Mouse (Mus musculus) ES-Bruce4 (cell line): ENCODE results near the gene Klhl28. TPM values are rescaled to one million over a fixed set of nuclear protein-coding genes. Genes with fewer than 3 reads are reported as not detected.
A peak's percentile ranks its signal among the peaks of the same experiment; 100 is the strongest.

Source experiments
- H3K27ac ChIP-seq: 2 replicates; pipeline ENCODE4 v1.5.1; 2012; ENCODE audit warnings: low read length, inconsistent platforms; ENCODE audit not compliant: insufficient read depth
- H3K27me3 ChIP-seq: 2 replicates; pipeline ENCODE4 v1.6.1; 2012; ENCODE audit warnings: mild to moderate bottlenecking, low read length, inconsistent platforms; ENCODE audit not compliant: control insufficient read depth, poor library complexity, insufficient read depth, severe bottlenecking
- H3K36me3 ChIP-seq: 2 replicates; pipeline ENCODE4 v1.6.1; 2012; ENCODE audit warnings: inconsistent platforms, mild to moderate bottlenecking, low read length, moderate library complexity; ENCODE audit not compliant: control insufficient read depth, poor library complexity, insufficient read depth, severe bottlenecking
- H3K4me1 ChIP-seq: one replicate; pipeline ENCODE4 v1.8.1; 2011; ENCODE audit warnings: low read length; ENCODE audit not compliant: control insufficient read depth, insufficient read depth
- H3K4me3 ChIP-seq: 2 replicates; pipeline ENCODE4 v1.5.1; 2011; ENCODE audit warnings: low read depth, mild to moderate bottlenecking, low read length
- H3K9ac ChIP-seq: 2 replicates; pipeline ENCODE4 v1.6.1; 2012; ENCODE audit warnings: low read depth, mild to moderate bottlenecking, inconsistent platforms; ENCODE audit not compliant: poor library complexity, severe bottlenecking
- H3K9me3 ChIP-seq: replicated peaks from 2 replicates; pipeline ENCODE4 v1.6.1; 2012; ENCODE audit warnings: mild to moderate bottlenecking, low read length, inconsistent platforms; ENCODE audit not compliant: control insufficient read depth, poor library complexity, insufficient read depth, severe bottlenecking
- CTCF ChIP-seq: IDR thresholded peaks from one replicate; pipeline ENCODE4 v1.8.1; 2011; ENCODE audit warnings: low read depth, low read length
- EP300 ChIP-seq: IDR thresholded peaks from 2 replicates; pipeline ENCODE4 v1.6.1; 2011; ENCODE audit warnings: low read depth, low read length; ENCODE audit not compliant: insufficient read depth
- POLR2A ChIP-seq: IDR thresholded peaks from one replicate; pipeline ENCODE4 v1.8.1; 2011; ENCODE audit warnings: low read length; ENCODE audit not compliant: insufficient read depth
- polyA plus RNA-seq: library from polyadenylated mRNA; stranded (reverse); fragments of >200 nt; gene quantifications from 2 replicates; pipeline ENCODE4 v1.2.4, GENCODE M21; 2011; ENCODE audit warnings: low read depth; ENCODE audit not compliant: missing spikeins, insufficient read depth, insufficient read length

Gene Klhl28
- polyA plus RNA-seq, 1 experiment = 19.8 TPM

GRCm38 (mm10) chr12:64937493-64937892 lies 27.8 kb downstream of the Klhl28 start:
- H3K4me1 ChIP-seq = no peaks in the 10 kb centered on the region

GRCm38 (mm10) chr12:64917578-64918471 lies 47.5 kb downstream of the Klhl28 start, which contains the start of gene Gm527:
TSS of gene Gm527 (plus strand) at chr12:64917906.
- H3K36me3 ChIP-seq = no peaks in the 10 kb centered on the region
- H3K9ac ChIP-seq = peak within 1 kb of the TSS; percentile 81
- no peak for TF ChIP-seq CTCF
- H3K4me3 ChIP-seq = peak within 1 kb of the TSS; percentile 72
- no peaks in the 10 kb centered on the region for H3K4me1 ChIP-seq
- no peaks in the 10 kb centered on the region for H3K9me3 ChIP-seq
- H3K27ac ChIP-seq = no peak within 1 kb of the TSS
- H3K27me3 ChIP-seq = no peaks in the 10 kb centered on the region

More at GRCm38 (mm10) chr12:64937493-64937892, 27.8 kb downstream of the Klhl28 start:
- TF ChIP-seq EP300 (no peak), CTCF (no peak), POLR2A (no peak)
- Histone ChIP-seq H3K9ac (no peak overlapping the region), H3K27ac (no peak overlapping the region), H3K4me3 (no peak overlapping the region), H3K27me3 (no peaks in the 10 kb centered on the region), H3K36me3 (no peaks in the 10 kb centered on the region), H3K9me3 (no peaks in the 10 kb centered on the region)

GRCm38 (mm10) chr12:64916735-64917134 lies 48.6 kb downstream of the Klhl28 start:
- H3K9me3 ChIP-seq = no peaks in the 10 kb centered on the region
- H3K27ac ChIP-seq = no peak overlapping the region
- no peak overlapping the region for H3K4me3 ChIP-seq
- H3K4me1 ChIP-seq = no peaks in the 10 kb centered on the region
- no peak for TF ChIP-seq CTCF
- TF ChIP-seq POLR2A = no peak
- TF ChIP-seq EP300 = no peak
- H3K27me3 ChIP-seq = no peaks in the 10 kb centered on the region
- H3K9ac ChIP-seq = no peak overlapping the region
- no peaks in the 10 kb centered on the region for H3K36me3 ChIP-seq

GRCm38 (mm10) chr12:64912996-64913395 lies 52.3 kb downstream of the Klhl28 start:
- Histone ChIP-seq H3K27ac (no peak overlapping the region), H3K4me1 (no peaks in the 10 kb centered on the region), H3K4me3 (no peak overlapping the region), H3K9ac (no peak overlapping the region), H3K9me3 (no peaks in the 10 kb centered on the region), H3K27me3 (no peaks in the 10 kb centered on the region), H3K36me3 (no peaks in the 10 kb centered on the region)
- no peak for TF ChIP-seq EP300
- no peak for TF ChIP-seq CTCF
- no peak for TF ChIP-seq POLR2A

GRCm38 (mm10) chr12:64903186-64903585 lies 62.1 kb downstream of the Klhl28 start:
- Histone ChIP-seq H3K4me3 (no peak overlapping the region), H3K9me3 (no peaks in the 10 kb centered on the region), H3K9ac (no peak overlapping the region), H3K4me1 (no peaks in the 10 kb centered on the region), H3K36me3 (no peaks in the 10 kb centered on the region), H3K27ac (no peak overlapping the region), H3K27me3 (no peaks in the 10 kb centered on the region)
- no peak for TF ChIP-seq POLR2A
- TF ChIP-seq CTCF = no peak
- no peak for TF ChIP-seq EP300

- no peaks in the 10 kb centered on the region for H3K36me3 ChIP-seq
- TF ChIP-seq CTCF = no peak
- no peak overlapping the region for H3K9ac ChIP-seq
- H3K27ac ChIP-seq = no peak overlapping the region
- H3K9me3 ChIP-seq = no peaks in the 10 kb centered on the region
- no peaks in the 10 kb centered on the region for H3K4me1 ChIP-seq
- H3K4me3 ChIP-seq = no peak overlapping the region
- H3K27me3 ChIP-seq = no peaks in the 10 kb centered on the region
Observed at GRCm38 (mm10) chr12:64902506-64902905, 62.8 kb downstream of the Klhl28 start.
